Mouse (Mus musculus) lung, adult 2 months (tissue): ENCODE results near the gene Lamp1.

Source experiments
- CTCF ChIP-seq: fragments of 200-500 bp; IDR thresholded peaks from 2 replicates; pipeline ENCODE4 v1.5.1; 2011; ENCODE audit warnings: mild to moderate bottlenecking, low read length, control low read depth; ENCODE audit not compliant: insufficient read depth
- POLR2A ChIP-seq: fragments of 200-500 bp; IDR thresholded peaks from 2 replicates; pipeline ENCODE4 v1.6.1; 2011; ENCODE audit warnings: low read depth, mild to moderate bottlenecking, control low read depth, low read length, borderline replicate concordance; ENCODE audit errors: extremely low read depth

GRCm38 (mm10) chr8:13190235-13190634, 31.3 kb downstream of the Lamp1 start:
- TF ChIP-seq CTCF (no peak), POLR2A (no peak)
